ENCODE assay signal across 20 mouse cellular contexts in the genomic region with DNA sequence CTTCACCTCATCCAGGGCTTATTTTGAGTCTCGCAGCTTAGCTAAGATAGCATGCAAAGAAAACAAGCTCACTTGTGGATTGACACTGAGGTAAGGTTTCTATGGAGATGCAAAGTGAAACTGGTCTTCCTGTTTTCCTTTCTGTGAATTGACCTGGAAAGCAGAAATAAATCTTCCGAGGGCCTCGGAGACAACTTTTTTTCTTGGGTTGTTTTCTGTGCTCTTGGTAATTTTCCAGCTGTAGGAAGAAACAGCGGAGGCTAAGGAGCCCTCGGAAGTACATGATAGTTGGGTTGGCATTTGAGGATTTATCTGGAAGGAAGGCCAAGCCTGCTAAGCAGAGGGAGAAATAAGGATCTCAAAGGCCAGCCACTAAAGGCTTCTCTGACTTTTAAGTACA. TPM values are rescaled to one million over a fixed set of nuclear protein-coding genes. Genes with fewer than 3 reads are reported as not detected.
DNase-seq lines count a peak whose midpoint lies in the region; ATAC-seq and TF ChIP-seq lines count a peak whose summit lies in the region.
"Had no signal": no experiment of that assay in that cellular context is flagged by ENCODE, and none has a peak within 500 bp of the region (broad histone marks: within the 10 kb centered on the region; RNA-seq: fewer than 3 reads in every experiment).

No protein-coding gene starts in this region.

- no peaks in the 10 kb centered on the region for H3K4me1 ChIP-seq in MEL (ENCODE audit: control insufficient read depth in 1 of 2, insufficient read depth in 2 of 2, low read length in 2 of 2)
- H3K4me1 ChIP-seq in kidney, embryonic 16.5 days (ENCODE audit: insufficient read depth, low read length): peaks cover 25% of the 10 kb centered on the region
- H3K4me1 ChIP-seq: embryonic facial prominence, embryonic 13.5 days had no signal

- H3K4me2 ChIP-seq in kidney, embryonic 16.5 days (replicated peaks; ENCODE audit: low read depth, low read length): no peak overlapping the region; the same call in 1 of the 2 replicates
- H3K4me2 ChIP-seq: embryonic facial prominence, embryonic 13.5 days; heart, embryonic 13.5 days; neural tube, embryonic 13.5 days; stomach, embryonic 15.5 days had no signal

- intact Hi-C loops in left cerebral cortex, postnatal 10 days (cut with DNase I): no loop called here

- H3K27me3 ChIP-seq in MEL (ENCODE audit: control insufficient read depth in 1 of 2, insufficient read depth in 2 of 2, low read length in 2 of 2): no peaks in the 10 kb centered on the region
- no peaks in the 10 kb centered on the region for H3K27me3 ChIP-seq in kidney, embryonic 16.5 days (ENCODE audit: insufficient read depth, low read length)
- H3K27me3 ChIP-seq: heart, embryonic 13.5 days; stomach, embryonic 15.5 days had no signal

- no peak for TF ChIP-seq EP300 in MEL (IDR thresholded peaks at IDR 0.05; ENCODE audit: low read depth in 1 of 2, low read length in 2 of 2)

- TF ChIP-seq RAD21 in MEL (IDR thresholded peaks at IDR 0.05; ENCODE audit: low read depth, low read length): no peak

- no peak overlapping the region for H3K4me3 ChIP-seq in MEL (ENCODE audit: control insufficient read depth in 1 of 2, insufficient read depth in 1 of 2, low read depth in 2 of 2, low read length in 2 of 2)
- H3K4me3 ChIP-seq in kidney, embryonic 16.5 days (ENCODE audit: low read length): no peak overlapping the region
- H3K4me3 ChIP-seq: embryonic facial prominence, embryonic 13.5 days; heart, embryonic 13.5 days; midbrain, embryonic 10.5 days; neural tube, embryonic 13.5 days; stomach, embryonic 15.5 days had no signal

- no peak for TF ChIP-seq POLR2A in MEL (IDR thresholded peaks at IDR 0.05; ENCODE audit: control insufficient read depth in 1 of 2, insufficient read depth in 1 of 2, low read depth in 1 of 2, low read length in 2 of 2, poor library complexity in 1 of 2)

- no peaks in the 10 kb centered on the region for H3K36me3 ChIP-seq in MEL (ENCODE audit: control insufficient read depth in 1 of 2, insufficient read depth in 2 of 2, low read length in 2 of 2)
- no peaks in the 10 kb centered on the region for H3K36me3 ChIP-seq in kidney, embryonic 16.5 days (ENCODE audit: insufficient read depth, low read length)
- H3K36me3 ChIP-seq: embryonic facial prominence, embryonic 13.5 days; midbrain, embryonic 10.5 days; neural tube, embryonic 13.5 days; stomach, embryonic 15.5 days had no signal

- H3K79me2 ChIP-seq in MEL (ENCODE audit: control insufficient read depth, insufficient read depth, low read length, poor library complexity): no peaks in the 10 kb centered on the region

- H3K9me3 ChIP-seq in MEL (replicated peaks; ENCODE audit: insufficient read depth, low read length): no peaks in the 10 kb centered on the region
- no peaks in the 10 kb centered on the region for H3K9me3 ChIP-seq in kidney, embryonic 16.5 days (ENCODE audit: low read length)
- H3K9me3 ChIP-seq: embryonic facial prominence, embryonic 13.5 days; heart, embryonic 13.5 days; midbrain, embryonic 10.5 days; neural tube, embryonic 13.5 days; stomach, embryonic 15.5 days had no signal

- no peak overlapping the region for H3K27ac ChIP-seq in MEL (ENCODE audit: control insufficient read depth, low read depth, low read length)
- peak overlapping the region; percentile 75 for H3K27ac ChIP-seq in kidney, embryonic 16.5 days (ENCODE audit: low read length)
- H3K27ac ChIP-seq: embryonic facial prominence, embryonic 13.5 days; hindbrain, postnatal 0 days; midbrain, embryonic 10.5 days; neural tube, embryonic 13.5 days; stomach, embryonic 15.5 days had no signal

- no peak overlapping the region for H3K9ac ChIP-seq in MEL (ENCODE audit: control insufficient read depth, low read depth, low read length, poor library complexity, severe bottlenecking)
- H3K9ac ChIP-seq in kidney, embryonic 16.5 days (replicated peaks; ENCODE audit: low read length): no peak overlapping the region
- H3K9ac ChIP-seq: embryonic facial prominence, embryonic 13.5 days; heart, embryonic 13.5 days; neural tube, embryonic 13.5 days; stomach, embryonic 15.5 days had no signal

- ATAC-seq in kidney, embryonic 16.5 days (ENCODE audit: low FRiP score, low TSS enrichment): peak; percentile 41; the same call in 1 of the 2 replicates
- ATAC-seq: hindbrain, postnatal 0 days had no signal

- DNase-seq in embryo, embryonic 10.5 days (ENCODE audit: low spot score): peak; percentile 18
- no peak for DNase-seq in embryo, embryonic 9.5 days (ENCODE audit: extremely low spot score)
- DNase-seq in kidney, adult 11 months: peak; percentile 14
- no peak for DNase-seq in kidney, postnatal 4 days
- peak; percentile 3 for DNase-seq in MEL (ENCODE audit: low read depth, low spot score)
- no peak for DNase-seq in thymus, adult 18-20 months
- no peak for DNase-seq in left cerebral cortex, postnatal 10 days (ENCODE audit: extremely low spot score in 1 of 2, low spot score in 2 of 2)
- DNase-seq: cerebellum, adult 8-10 months; gastrocnemius, postnatal 25 days; right cerebral cortex, postnatal 14 days; thymus, postnatal 14 days had no signal

- 14% methylated on average over 5 of the region's 5 CpGs for WGBS in kidney, embryonic 16.5 days

- TF ChIP-seq CTCF in MEL (IDR thresholded peaks at IDR 0.05 in 2 of 3, conservative IDR thresholded peaks at IDR 0.05 in 1 of 3; ENCODE audit: control insufficient read depth in 1 of 3, insufficient read depth in 1 of 3, low read depth in 2 of 3, low read length in 3 of 3, poor library complexity in 1 of 3, severe bottlenecking in 1 of 3): no peak

TF ChIP-seq in MEL, 35 proteins besides CTCF, POLR2A, EP300 and RAD21:
- TF ChIP-seq ZC3H11A (IDR thresholded peaks at IDR 0.05; ENCODE audit: low read depth, low read length): no peak
- TF ChIP-seq NELFE (IDR thresholded peaks at IDR 0.05; ENCODE audit: low read depth, low read length): no peak
- no peak for TF ChIP-seq GABPA (IDR thresholded peaks at IDR 0.05; ENCODE audit: low read depth, low read length)
TF ChIP-seq in MEL: peak in this region for 0.

RNA-seq across cellular contexts. Expression of a gene that starts 24.8 kb away (rescaled TPM):
- not detected in 2 replicates for total RNA-seq in MEL (2012; rRNA removed)
- not detected for polyA plus RNA-seq in MEL (2012; ENCODE audit: insufficient read depth in 1 of 2, insufficient read length in 2 of 2, low read depth in 1 of 2, low replicate concordance in 2 of 2, missing spikeins in 1 of 2)
- 8.5 and 10.3 TPM in 2 replicates for polyA plus RNA-seq in kidney, embryonic 16.5 days (2015; fragmentation: Nextera tagmentation; extraction: Ambion mirVana)
- under 1 TPM; 0.61 to 0.84 TPM for total RNA-seq in left cerebral cortex, postnatal 10 days (2021)
- total RNA-seq: common myeloid progenitor, adult 5-6 weeks; hematopoietic stem cell, adult 5-6 weeks had no signal

Comparison
In these comparisons a context has a peak if more than half of its experiments do, and no peak if none do; other contexts are left out.
1. DNase-seq: peak in embryo, embryonic 10.5 days (single experiment), kidney, adult 11 months (single experiment) and MEL (single experiment); none in embryo, embryonic 9.5 days (single experiment), kidney, postnatal 4 days (0 of 2), thymus, adult 18-20 months (0 of 2) and left cerebral cortex, postnatal 10 days (0 of 2).